Mouse (Mus musculus) Patski (cell line): ENCODE data around the gene Rgs19. TPM values are rescaled to one million over a fixed set of nuclear protein-coding genes. Genes with fewer than 3 reads are reported as not detected.

ENCODE experiments used
- ATAC-seq: fragments of 100-300 bp; one replicate; pipeline ENCODE4 v1.8.0; 2021
- CTCF ChIA-PET: fragments of 350-600 bp; sonication (Branson Sonifier 250); formaldehyde crosslinking; loops from one replicate; lab custom pipeline; 2022; ENCODE audit warnings: inconsistent platforms; lab: Charles Lee
- POLR2A ChIA-PET: fragments of 350-600 bp; sonication (Branson Sonifier 250); formaldehyde crosslinking; loops from one replicate; lab custom pipeline; 2022; ENCODE audit warnings: antibody characterized with exemption, inconsistent platforms; lab: Charles Lee
- DNase-seq: peaks from one replicate; pipeline ENCODE4 v3.0.0-alpha.2; 2011; ENCODE audit warnings: low read depth, low spot score
- H3K27me3 ChIP-seq: fragments of 371-371 bp; one replicate; pipeline ENCODE4 v1.5.1; 2021
- CTCF ChIP-seq: fragments of 100-300 bp; IDR thresholded peaks from one replicate; pipeline ENCODE4 v1.5.1; 2021
- in situ Hi-C: fragments of 300-500 bp; cut with MboI; formaldehyde crosslinking; loops from 3 replicates; pipeline ENCODE4 v1.11.1; 2018; ENCODE audit warnings: low pct_unique_long_range_greater_than_20kb, mixed read lengths
- polyA plus RNA-seq: library from polyadenylated mRNA; unstranded; gene quantifications from one replicate; pipeline ENCODE4 v1.2.3, GENCODE M21; 2021

The Rgs19 gene
- polyA plus RNA-seq, 1 experiment from 2014 or later: 42.4 TPM

DNA sequence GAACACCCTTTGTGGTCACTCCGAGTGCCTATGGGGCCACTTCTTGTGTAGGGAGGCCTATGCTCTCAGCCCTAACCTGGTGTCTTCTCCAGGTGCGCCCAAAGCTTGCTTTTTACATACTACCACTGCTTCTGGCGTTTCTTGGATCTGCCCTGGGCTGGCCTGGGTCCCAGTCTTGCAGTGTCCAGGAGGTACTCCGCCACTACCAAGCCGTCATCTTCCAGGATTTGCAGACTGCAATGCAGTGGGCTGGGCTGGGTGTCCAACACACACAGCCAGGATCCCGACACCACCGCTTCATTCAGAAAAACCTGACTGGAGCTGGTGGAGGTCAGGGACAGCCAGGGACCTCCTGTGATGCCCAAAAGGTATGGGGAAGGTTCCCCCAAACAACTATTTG, 35.2 kb downstream of the Rgs19 start:
- ChIA-PET CTCF (interaction anchor here (1.8 to 13.3 kb wide), 6 partner anchors 12 to 48 kb away, joined by 4 to 135 read pairs (median 12); partner anchors contain the start of gene Tcea2), POLR2A (no interaction called here)
- no peak for DNase-seq
- H3K27me3 ChIP-seq: no peaks in the 10 kb centered on the region
- ATAC-seq: no peak
- no peak for TF ChIP-seq CTCF
- in situ Hi-C loops: no loop called here

DNA sequence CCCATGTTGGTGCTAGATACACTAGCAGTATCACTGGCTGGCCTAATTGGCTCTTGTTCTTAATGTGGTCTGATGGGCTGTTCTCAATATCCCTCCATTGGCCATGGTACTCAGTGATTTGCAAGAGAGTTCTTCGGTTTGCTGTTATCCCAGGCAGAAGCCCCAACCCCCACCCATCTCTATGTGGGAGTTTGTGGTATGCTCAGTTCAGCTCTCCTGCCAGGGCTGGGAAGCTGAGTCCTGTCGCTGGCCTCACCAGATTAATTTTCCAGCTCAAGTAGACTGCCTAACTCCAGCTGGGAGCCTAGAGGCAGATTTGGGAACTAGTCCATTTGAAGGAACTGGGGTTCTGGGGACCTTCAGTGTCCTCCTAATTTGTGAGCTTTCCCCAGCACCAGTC, 36.3 kb downstream of the Rgs19 start:
- CTCF ChIA-PET: interaction anchor here (4.6 to 13.3 kb wide), 2 partner anchors 16 to 22 kb away, joined by 18 to 135 read pairs; partner anchors contain the start of gene Tcea2
- in situ Hi-C loops: no loop called here
- no peak for DNase-seq
- no peaks in the 10 kb centered on the region for H3K27me3 ChIP-seq
- POLR2A ChIA-PET: no interaction called here
- TF ChIP-seq CTCF: no peak
- ATAC-seq: no peak

DNA sequence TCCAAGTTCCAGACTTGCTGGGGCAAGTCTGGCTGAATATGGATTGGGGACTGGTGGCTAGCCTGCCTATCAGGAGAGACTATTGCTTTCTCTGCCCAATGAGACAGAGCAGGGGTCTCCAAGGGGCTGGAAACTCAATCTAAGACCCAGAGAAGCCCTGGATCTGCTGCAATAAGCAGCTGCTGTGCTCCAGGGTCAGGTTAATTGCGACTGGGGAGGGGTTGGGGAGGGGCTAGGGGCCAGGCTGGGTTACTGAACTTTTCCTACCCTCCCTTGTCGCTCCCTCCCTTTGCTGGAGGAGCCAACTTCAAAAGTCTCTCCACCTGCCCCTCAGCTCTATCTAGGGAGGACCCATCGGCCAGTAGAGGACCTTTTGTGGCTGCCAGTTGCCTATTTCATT, 37.0 kb downstream of the Rgs19 start, which contains the start of gene Gm29797:
Gm29797 (plus strand) TSS at position 301 of the 400 bp plus-strand sequence.
- CTCF ChIA-PET: interaction anchor here (4.6 to 13.3 kb wide), 2 partner anchors 16 to 22 kb away, joined by 18 to 135 read pairs; partner anchors contain the start of gene Tcea2
- POLR2A ChIA-PET: no interaction called here
- in situ Hi-C loops: no loop called here
- DNase-seq (no peak), ATAC-seq (no peak)
- no peak for TF ChIP-seq CTCF
- no peaks in the 10 kb centered on the region for H3K27me3 ChIP-seq

- CTCF ChIA-PET: interaction anchor here (4.7 kb wide), 1 partner anchor 24 kb away, joined by 25 read pairs; no protein-coding TSS in a partner anchor
- in situ Hi-C loops: no loop called here
- H3K27me3 ChIP-seq: no peaks in the 10 kb centered on the region
- ATAC-seq (no peak), DNase-seq (no peak)
- no peak for TF ChIP-seq CTCF
- POLR2A ChIA-PET: no interaction called here
Observed at GRCm38 (mm10) chr2:181653523-181653922, 40.3 kb downstream of the Rgs19 start.

GRCm38 (mm10) chr2:181653065-181653464, 40.7 kb downstream of the Rgs19 start:
- in situ Hi-C loops: no loop called here
- ChIA-PET CTCF (interaction anchor here (4.7 kb wide), 1 partner anchor 25 kb away, joined by 25 read pairs; no protein-coding TSS in a partner anchor), POLR2A (no interaction called here)
- no peaks in the 10 kb centered on the region for H3K27me3 ChIP-seq
- no peak for DNase-seq
- ATAC-seq: no peak
- no peak for TF ChIP-seq CTCF

DNA sequence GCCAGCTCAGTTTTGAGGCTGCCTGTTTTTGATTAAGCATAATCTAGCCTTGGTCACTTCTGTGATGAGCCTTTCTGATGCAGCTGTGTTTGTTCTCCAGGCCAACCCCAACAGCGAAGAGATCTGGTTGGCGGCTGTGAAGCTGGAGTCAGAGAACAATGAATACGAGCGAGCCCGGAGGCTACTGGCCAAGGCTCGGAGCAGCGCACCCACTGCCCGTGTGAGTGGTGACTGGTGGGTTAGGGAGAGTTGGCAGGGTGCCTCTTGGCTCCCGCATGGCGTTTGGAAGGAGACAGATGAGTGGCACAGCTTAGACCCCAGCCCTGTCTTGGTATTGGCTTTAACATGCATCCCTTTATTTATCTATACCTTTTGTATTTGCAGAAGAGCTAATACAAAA, 44.9 kb downstream of the Rgs19 start:
- no peak for TF ChIP-seq CTCF
- H3K27me3 ChIP-seq: no peaks in the 10 kb centered on the region
- ChIA-PET CTCF (interaction anchor here (1.1 to 8.2 kb wide), 4 partner anchors 12 to 29 kb away, joined by 3 to 83 read pairs (median 3); no protein-coding TSS in a partner anchor), POLR2A (no interaction called here)
- in situ Hi-C loops: no loop called here
- ATAC-seq: no peak
- no peak for DNase-seq

DNA sequence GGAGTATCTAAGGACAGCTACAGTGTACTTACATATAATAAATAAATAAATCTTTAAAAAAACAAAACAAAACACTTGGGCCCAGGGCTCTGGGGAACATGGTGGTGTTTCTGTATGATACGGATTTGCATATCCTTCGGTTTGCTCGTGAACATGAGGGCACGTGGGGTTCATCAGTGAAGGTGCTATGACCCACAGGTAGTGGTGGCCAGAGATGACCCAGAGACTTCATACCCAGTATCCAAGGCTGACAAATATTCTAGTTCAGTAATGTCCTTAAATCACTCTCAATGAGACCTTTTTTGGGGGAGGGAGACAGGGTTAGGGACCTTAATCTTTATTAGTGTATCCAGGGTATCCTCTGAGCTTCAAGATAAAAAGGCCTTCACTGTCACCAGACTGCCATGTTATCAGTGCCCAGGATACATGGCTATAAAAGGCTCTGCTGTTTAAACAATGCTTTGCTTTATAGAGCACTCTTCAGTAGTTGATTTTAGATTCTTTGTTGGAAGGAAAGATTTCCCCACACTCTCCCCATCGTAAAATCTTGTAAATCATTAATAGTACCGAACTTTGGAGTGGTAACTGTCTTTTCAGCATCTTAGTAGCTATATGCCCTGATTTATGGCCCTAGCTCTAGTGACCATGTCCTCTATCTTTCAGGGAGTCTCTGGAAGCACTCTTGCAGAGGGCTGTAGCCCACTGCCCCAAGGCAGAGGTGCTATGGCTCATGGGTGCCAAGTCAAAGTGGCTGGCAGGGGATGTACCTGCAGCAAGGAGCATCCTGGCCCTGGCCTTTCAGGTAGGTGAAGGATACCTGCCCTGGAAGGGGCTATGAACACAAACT, 46.9 kb downstream of the Rgs19 start:
- ChIA-PET POLR2A (no interaction called here), CTCF (interaction anchor here (0.8 to 8.2 kb wide), 4 partner anchors 13 to 31 kb away, joined by 3 to 83 read pairs (median 7); no protein-coding TSS in a partner anchor)
- ATAC-seq: no peak
- TF ChIP-seq CTCF: no peak
- no peaks in the 10 kb centered on the region for H3K27me3 ChIP-seq
- no peak for DNase-seq
- in situ Hi-C loops: no loop called here

GRCm38 (mm10) chr2:181645666-181646065, 48.1 kb downstream of the Rgs19 start:
- in situ Hi-C loops: no loop called here
- no peak for TF ChIP-seq CTCF
- ChIA-PET CTCF (interaction anchor here (1.2 to 8.2 kb wide), 5 partner anchors 13 to 32 kb away, joined by 3 to 83 read pairs (median 11); no protein-coding TSS in a partner anchor), POLR2A (no interaction called here)
- ATAC-seq (no peak), DNase-seq (no peak)
- no peaks in the 10 kb centered on the region for H3K27me3 ChIP-seq

DNA sequence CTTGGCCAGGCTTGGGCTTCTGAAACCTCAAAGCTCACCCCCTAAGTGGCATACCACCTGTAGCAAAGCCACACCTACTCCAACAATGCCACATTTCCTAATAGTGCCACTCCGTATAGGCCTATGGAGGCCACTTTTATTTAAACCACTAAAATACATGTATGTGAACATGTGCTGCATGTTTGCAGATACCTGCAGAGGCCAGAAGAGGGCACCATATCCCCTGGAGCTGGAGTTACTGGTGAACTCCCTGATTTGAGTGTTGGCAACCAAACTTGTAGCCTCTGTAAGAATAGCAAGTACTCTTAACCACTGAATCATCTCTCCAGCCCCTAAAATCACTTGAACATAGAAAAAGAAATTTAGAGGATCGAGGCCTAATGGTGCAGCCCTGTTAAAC, 49.4 kb downstream of the Rgs19 start:
- TF ChIP-seq CTCF: peak; percentile 89
- in situ Hi-C loops: loop anchor here (5.0 kb wide), 1 partner anchor 33 kb away; no protein-coding TSS in a partner anchor
- CTCF ChIA-PET: interaction anchor here (0.8 to 8.2 kb wide), 10 partner anchors 9 to 34 kb away, joined by 3 to 83 read pairs (median 6); no protein-coding TSS in a partner anchor
- no peaks in the 10 kb centered on the region for H3K27me3 ChIP-seq
- POLR2A ChIA-PET: no interaction called here
- DNase-seq: peak; percentile 9
- no peak for ATAC-seq

Other genes starting within 250 kb of the Rgs19 start
- gene Zbtb46, start 234.6 kb downstream of the Rgs19 start, polyA plus RNA-seq: 9.4 TPM
- 1.0 TPM for gene Abhd16b, start 200.8 kb downstream of the Rgs19 start, polyA plus RNA-seq
- 179 TPM for gene Tpd52l2, start 196.8 kb downstream of the Rgs19 start, polyA plus RNA-seq
- gene Dnajc5, start 173.5 kb downstream of the Rgs19 start, polyA plus RNA-seq: 110 TPM
- gene Uckl1, start 109.1 kb downstream of the Rgs19 start, polyA plus RNA-seq: 116 TPM
- 77.4 TPM for gene Prpf6, start 102.1 kb downstream of the Rgs19 start, polyA plus RNA-seq
- 63.1 TPM for gene Zfp512b, start 101.2 kb downstream of the Rgs19 start, polyA plus RNA-seq
- 22.4 TPM for gene Samd10, start 94.8 kb downstream of the Rgs19 start, polyA plus RNA-seq
- gene Gm29797, start 36.9 kb downstream of the Rgs19 start, polyA plus RNA-seq: 0.15 TPM
- gene Sox18, start 22.3 kb downstream of the Rgs19 start, polyA plus RNA-seq: 0.04 TPM
- gene Tcea2, start 13.7 kb downstream of the Rgs19 start, polyA plus RNA-seq: 22.9 TPM
- gene Lkaaear1, start 4.5 kb upstream of the Rgs19 start, polyA plus RNA-seq: not detected
- gene Oprl1, start 21.0 kb upstream of the Rgs19 start, polyA plus RNA-seq: not detected
- gene Myt1, start 69.4 kb upstream of the Rgs19 start, polyA plus RNA-seq: not detected
- 63.3 TPM for gene Pcmtd2, start 143.9 kb upstream of the Rgs19 start, polyA plus RNA-seq
- gene Polr3k, start 170.4 kb upstream of the Rgs19 start, polyA plus RNA-seq: 24.3 TPM